Mouse (Mus musculus) c-Kit-positive CD71-negative TER-119-negative erythroid progenitor cells, embryonic 14.5 days (primary cell): ENCODE measurements around the gene Sel1l3.

Experiments
- DNase-seq: peaks from one replicate; pipeline ENCODE4 v3.0.0-alpha.2; 2013; ENCODE audit warnings: low read depth

Gene Sel1l3

DNA sequence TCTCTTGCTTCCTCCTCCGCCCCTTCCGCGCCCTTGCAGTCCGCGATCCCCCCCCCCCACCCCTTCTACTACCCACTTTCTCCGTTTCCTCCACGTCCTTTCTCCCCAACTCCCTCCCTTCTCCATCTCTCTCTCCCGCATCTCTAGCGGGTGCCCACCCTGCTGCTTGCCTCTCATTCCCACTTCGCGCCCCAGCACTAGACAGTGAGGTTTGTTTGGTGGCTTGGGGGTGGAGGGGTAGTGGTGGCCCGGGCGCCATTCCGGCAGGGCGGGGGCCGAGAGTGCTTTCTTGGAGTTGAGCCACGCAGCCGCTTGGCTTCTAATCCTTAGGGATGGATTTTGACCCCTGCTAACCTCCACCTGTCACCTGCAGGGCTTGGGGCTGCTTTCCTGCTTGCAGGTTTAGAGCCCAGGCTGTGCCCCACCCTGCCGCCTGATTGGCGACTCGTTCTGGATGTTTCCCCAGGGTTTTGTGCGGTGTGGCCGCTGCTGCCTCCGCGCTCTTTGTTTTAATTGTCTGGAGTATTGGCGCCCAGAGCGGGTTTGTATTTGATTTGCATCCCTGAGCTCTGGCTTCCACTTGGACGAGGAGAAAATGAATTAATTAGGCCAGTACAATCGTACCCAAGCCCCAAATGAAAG is at the start of gene Sel1l3:
Sel1l3 (minus strand) TSS at position 217 of the 642 bp plus-strand sequence.
- no peak for DNase-seq

DNA sequence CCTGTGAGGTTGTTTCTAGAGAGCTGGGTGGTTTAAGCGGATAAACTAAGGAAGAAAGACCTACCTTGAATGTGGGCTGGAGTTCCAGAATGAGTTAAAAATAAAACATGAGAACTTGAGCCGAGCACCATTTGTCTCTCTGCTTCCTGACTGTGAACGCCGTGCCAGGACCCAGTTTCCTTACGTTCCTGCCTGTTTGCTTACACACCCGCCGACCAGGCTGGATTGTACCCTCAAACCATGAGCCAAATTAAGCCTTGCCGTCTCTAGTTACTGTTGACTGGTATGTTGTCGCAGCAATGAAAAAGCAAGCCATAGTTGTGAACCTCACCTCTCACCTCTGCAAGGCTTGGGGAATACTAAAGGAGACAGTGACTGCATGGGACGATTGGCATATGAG is 48.3 kb upstream of the Sel1l3 start:
- DNase-seq, result no peak

DNA sequence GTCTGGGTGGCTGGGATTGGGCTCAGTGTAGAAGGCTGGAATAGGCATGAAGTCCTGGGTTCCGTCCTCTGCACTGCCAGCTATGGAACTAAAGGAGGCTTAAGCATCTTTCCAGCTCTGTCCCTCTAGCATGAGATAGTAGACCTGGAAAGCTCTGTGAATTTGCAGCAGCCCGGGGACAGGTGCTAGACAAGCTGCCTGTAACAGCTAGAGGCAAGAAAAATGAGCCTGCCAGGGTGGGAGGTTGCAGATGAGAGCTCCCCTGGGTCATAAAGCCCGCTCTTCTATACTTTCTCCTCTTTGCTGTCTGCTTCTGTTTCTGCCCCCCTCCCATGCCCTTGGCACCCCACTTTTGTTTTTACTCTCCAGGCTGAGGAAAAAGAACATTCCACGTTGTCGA is 46.2 kb upstream of the Sel1l3 start:
- no peak for DNase-seq

DNA sequence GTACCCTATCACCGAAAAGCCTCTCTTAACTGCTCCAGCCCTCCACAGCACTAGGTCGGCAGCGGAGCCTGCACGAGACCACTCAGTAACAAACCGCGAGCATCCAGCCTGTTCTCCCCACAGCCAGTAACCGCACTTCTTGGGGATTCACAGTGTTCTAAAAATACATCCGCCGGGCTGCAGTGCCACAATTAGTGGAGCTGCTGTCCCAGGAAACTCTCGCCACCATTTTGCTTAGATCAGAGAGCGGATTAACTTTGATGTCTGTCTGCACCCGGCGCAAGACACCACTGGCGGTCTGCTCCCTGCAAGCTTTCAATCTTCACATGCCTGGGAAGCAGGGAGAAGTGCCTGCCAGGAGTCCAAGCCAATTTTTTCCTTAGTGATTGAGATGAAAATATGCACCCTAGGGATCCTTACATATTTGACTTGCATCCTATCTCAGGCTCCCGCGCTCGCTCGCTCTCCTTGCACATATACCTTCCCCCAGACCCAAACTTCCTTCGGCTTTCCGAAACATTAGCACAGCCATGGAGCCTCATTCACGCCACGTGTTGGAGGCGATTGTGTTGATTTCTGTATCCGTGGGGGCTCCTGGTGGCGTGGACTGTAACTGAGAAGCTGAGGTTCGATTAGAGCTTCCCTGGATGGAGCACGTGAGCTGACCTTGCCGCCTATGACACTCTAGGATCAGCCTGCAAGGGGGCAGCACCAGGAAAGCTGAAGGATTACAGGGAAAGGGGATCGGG is 44.5 kb upstream of the Sel1l3 start:
- no peak for DNase-seq

DNA sequence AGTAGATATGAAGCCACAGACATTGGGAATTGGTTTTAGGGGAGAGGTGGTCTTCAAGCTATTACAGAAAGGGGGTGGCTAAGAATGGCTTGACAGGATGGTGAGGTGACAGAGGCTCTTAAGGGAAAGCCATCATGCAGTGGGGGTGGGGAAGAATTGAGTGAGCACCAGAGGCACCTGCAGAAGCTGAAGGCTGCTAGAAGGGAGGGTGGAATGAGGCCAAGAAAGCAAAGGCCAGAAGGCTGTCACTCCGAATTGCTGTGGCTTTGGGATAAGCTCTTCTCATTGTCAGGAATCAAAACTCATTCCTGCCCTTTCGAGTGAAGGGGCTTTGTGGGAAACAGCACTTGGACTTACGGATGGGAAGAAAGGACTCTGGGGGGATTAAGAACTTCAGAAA is 41.1 kb upstream of the Sel1l3 start:
- DNase-seq, result no peak

DNA sequence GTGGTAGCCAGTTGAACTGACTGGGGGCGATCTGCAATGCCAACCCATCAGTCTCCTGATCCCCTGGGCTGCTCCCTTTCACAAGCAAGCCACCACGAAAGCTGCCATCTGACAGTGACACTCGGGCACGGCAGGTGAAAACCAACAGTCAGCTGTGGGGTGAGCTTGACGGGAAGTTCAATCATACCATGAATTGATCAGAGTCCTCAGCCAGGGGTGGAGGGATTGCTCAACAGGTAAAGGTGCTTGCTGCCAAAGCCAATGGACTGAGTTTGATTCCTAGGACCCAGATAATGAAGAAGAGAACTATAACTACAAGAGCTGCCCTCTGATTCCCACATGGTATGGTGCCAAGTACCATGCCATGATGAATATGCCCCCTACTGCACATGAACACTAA is 40.4 kb upstream of the Sel1l3 start:
- DNase-seq, result no peak

DNA sequence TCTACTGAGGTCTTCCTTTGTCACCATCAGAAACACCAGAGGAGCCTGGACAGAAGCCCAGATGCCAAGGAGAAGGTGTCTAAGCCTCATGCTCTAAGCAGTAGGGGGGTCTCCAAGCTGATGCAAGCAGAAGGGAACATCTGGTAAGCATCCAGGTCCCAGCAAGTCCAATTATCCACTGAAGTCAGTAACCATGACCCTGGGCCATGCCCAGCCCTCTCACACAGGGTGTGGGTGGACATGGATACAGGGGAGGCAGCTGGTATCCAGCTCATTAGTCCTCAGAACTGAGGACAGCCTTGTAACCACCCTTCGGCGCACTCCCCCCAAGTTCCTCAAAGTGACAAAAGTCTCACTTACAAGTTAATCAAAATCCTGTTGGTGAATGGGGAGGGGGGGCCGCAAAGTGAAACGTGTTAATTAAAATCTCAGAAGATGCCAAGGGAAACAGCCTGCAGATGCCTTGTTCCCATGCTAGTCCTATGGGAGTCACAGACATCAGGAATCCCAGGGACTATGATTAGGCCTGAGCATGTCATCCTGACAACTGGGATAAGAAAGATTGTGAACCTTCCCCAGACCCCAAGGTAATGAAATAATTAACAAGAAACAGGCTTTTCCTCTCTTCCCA is 35.8 kb upstream of the Sel1l3 start:
- no peak for DNase-seq

DNA sequence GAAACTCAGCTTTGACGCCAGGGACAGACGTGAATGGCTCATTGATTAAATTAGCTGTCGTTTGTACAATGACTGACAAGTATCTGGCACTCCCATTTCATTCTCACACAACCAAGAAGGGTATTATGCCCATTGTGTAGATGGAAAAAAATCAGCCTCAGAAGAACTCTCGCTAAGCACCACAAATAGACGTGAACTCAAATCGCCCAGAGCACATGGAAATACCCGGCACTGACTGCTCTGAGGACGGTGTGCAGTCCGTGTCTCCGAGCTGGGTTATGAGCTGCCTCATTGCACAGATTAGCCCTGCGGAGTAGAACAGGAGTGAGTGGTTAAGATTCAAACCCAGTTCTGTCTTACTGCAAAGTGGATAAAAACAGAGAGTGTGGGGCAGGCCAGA is 34.8 kb upstream of the Sel1l3 start:
- no peak for DNase-seq

DNA sequence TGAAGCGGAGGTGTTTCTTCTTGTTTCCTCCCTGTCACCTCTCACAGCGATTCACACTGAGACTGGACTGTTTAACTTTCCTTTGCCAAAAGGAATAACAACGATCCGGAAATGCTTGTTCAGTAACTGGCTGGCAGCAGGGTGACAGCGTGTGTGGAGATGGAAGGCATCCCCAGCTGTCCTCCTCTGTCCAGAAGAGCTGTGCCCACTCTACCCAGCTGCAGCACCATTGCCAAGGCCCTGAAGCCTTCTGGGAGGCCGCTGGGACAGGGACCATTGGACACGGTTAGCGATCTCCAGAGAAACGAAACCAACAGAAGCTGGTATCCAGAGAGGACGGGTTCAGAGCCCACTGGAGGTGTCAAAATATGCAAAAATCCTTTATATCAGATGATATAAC is 30.2 kb upstream of the Sel1l3 start:
- DNase-seq, result no peak

DNA sequence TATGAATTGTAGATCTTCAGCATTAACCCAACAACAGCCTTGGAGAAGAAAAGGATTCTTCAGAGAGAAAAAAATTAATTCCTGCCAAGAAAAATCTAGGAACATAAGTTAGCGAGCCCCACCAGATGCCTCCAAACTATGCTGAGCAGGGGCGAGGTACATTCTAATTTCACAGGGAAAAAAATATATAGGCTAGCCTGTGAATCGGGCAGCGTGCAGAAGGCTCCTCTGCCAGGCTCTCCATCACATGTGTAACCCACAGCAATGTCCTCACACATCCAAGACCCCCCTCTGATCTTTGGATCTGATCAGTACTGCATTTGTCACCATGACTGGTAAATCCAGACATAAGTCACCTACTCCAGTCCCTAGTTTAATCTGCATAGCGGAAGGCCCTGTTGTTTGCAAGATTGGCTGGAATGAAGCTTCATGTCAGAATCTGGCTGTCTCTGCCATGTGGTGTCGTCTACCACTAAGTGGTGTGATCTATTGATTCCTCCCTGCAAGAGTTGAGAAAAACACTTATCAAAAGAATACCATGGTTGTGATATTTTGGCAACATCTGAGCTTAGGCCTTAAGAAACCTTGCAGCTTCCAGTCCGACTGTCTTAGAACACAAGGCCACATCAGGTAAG is 29.3 kb upstream of the Sel1l3 start:
- no peak for DNase-seq

DNA sequence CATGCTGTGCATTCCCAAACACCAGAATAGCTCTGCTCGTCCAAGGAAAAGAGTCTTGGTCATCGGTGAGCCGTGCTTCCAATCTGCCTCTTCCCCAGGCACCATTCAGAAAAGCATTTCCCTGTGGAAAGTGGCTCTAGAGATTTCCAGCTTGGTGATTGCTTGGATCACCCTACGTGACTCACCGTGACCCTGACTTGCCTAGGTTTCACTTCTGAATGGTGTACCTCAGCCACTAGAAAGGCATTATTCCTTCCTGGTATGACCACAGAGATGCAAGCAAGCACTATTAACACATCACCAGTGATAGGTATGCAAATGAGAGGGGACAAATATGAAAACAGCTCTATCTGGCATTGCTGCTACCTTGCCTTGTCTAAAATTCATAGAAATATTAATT is 28.2 kb upstream of the Sel1l3 start:
- DNase-seq, result no peak

DNA sequence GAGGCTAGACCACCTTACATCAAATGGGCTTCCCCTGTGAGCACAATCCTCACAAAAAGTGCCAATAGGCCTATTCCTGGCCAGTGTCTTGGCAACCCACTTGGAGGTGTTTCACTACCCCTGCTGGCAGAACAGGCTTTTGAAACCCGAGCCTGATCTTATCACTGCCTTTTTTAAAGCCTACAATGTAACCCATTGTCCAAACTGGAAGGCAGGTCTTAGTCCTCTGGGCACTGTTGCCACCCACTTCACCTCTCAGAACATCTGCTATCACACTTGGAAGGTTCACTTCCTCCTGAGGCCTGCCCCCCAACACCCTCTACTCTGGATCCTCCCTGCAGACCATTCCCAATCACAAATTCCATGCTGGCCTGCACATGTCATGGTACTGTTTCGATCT is 27.4 kb upstream of the Sel1l3 start:
- no peak for DNase-seq

DNA sequence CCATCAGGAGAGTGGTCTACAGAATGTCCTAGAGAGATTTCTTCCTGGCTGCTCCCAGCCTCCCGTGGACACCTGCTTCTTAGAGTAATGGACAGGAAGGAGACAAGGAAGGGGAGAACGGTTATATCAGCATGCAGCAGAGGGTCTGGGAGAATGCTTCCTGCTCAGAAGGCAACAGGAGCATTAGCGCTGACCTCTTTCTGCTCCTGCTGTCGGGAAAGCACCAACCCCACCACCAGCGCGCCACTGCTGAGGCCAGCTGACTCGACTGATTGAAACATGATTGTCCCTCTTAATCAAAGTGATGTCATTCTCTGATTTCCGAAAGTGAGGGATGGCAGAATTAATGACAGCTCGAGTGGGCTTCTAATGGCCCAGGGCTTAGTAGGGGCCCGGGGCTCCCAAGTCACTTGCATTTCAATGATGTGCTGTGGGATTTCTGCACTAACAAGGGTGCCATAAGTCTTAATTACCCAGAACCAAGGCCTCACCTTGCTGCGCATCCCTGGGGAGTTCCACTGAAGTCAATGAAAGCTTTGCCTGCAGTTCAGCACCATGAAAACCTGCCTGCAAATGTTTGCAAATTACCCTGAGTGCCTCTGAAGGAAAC is 26.2 kb upstream of the Sel1l3 start:
- DNase-seq, result no peak

DNA sequence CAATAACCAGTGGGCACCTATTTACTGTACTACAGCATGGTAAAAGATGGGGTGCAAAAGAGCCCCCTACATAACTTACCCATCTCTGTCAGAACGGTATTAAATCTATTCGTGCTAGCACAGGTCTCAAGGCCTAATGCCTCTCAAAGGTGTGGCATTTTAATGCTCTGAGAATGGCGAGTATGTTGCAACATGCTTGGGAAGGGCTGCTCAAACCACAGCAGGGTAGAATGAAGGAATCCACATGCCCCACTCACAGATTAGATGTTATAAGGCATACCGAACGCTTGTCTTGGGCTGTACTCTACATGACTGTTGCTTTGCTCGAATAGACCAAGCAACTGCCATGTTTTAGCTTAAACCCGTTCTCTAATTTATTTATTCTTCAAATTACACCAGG is 25.5 kb upstream of the Sel1l3 start:
- no peak for DNase-seq

DNA sequence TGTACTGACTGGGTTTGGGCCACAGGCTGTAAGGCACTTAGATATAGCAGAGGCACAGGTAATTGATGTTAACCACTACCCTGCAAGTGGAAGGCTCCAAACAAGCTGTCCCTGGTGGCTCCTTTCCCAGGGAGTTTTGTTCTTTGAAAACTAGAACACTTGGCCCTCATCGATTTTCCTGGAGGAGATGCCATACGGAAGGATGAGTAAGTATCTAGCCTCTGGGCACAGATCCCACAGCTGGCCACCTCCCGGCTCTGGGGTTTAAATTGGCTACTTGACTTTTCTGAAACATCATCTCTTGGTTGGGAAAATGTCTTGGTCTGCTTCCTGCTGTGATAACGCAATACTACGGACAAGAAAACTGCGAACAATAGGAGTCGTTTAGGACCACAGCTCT is 25.0 kb upstream of the Sel1l3 start:
- no peak for DNase-seq

DNA sequence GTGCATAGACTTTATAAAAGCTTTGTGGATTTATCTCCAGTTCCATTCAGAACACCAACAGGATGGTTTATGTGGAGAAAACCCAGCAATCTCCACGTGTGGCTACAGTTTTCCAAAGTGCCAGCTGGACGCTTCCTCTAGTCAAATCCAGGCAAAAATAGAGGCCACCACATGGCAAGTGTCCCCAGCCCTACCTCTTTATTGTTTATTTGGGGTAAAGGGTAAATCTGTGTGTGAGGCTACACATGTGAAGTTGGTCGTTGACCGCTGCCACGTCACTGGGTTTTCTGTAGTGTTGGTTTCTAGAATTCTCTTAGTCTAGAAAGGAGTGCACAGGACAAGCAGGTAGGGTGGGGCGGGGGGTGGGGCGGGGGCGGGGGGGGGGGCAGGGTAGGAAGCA is 23.0 kb upstream of the Sel1l3 start:
- DNase-seq, result no peak

DNA sequence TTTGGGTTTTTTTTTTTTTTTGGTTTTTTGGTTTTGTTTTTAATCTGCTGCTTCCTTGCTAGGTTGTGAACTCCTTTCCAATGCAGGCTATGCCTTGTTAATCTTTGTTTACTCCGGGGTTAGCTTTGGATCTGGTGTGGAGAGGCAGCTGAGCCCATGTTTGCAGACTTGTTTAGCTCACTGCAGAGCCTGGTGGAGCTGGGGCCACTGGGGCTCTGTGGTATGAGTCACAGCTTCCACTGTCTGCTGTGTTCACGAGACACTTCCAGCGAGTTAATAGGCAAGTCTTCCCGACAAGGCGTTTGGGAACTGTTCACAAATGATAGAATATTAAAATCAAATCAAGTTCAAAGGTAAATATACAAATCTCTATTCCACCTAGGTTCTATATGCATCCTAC is 22.4 kb upstream of the Sel1l3 start:
- DNase-seq, result no peak

DNA sequence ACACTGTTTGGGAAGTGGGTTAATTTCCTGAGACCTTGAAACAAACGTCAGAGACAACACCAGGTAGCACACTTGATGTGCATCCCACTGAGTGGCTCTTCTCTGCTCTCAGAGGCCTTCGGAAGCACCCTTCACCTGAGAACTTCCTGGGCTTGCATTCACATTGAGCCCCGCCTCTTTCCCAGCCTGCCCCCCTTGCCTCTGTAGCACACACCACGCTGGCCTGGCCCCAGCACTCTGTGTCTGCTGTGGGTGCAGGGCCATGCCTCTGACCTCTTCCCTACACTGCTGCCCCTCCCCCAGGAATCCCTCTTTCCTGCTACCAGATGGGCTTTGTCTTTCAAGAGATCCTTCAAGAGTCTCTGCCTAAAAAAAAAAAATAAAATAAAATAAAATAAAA is 21.8 kb upstream of the Sel1l3 start:
- no peak for DNase-seq

DNA sequence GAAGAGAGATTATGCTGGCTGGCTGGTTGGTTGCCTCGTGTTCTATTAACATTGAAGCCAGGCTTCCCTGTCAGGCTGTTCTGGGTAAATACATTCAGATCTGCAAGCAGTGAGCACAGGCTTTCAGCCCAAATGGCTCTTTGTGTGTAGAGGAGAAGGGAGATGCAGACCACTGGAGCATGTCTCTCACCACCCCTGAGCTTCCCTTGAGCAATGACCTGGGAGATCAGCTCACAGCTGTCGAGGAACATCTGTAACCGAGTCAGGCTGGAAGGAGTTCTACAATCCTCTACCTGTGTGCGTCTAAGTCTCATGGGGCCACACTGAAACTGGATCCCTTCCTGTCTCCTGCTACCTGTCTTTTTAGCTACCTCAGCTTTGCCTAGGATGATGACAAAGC is 16.8 kb upstream of the Sel1l3 start:
- DNase-seq, result no peak

DNA sequence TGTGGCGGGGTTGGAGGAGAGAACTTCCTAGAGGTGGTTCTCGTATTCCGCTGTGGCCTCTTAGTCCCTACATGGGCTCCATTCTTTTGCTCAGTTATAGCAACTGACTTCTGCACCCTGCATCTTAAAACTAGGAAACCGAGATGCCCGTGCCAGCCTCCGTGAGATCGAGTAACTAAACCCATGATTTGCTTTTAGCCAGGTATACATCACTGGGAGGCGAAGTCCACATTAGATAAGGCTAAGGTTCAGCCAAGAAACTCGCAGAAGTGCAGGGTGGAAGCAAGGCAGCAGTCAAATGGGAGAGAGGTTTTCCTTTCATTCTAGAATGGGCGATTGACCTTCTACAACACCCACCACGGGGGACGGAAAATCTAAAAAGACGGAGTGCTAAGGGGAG is 11.7 kb upstream of the Sel1l3 start:
- no peak for DNase-seq

DNA sequence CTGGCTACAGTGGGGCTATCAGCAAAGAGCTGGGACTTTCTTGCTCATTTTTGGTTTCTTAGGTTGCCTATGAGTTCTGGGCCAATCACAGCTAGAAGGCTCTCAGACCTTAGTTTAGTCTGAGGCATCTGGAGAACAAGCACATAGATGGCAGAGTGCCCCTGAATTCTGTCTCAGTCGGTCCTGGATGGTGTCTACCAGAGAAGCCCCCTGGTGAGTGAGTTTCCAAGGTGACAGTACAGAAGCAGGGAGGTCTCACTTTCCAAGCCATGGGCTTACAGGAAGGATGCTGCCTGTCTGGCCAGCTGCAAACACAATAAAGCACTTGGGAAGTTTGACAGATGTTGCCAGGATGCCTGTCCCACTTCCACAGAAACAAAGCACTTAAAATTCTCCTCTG is 1.1 kb upstream of the Sel1l3 start:
- no peak for DNase-seq

DNA sequence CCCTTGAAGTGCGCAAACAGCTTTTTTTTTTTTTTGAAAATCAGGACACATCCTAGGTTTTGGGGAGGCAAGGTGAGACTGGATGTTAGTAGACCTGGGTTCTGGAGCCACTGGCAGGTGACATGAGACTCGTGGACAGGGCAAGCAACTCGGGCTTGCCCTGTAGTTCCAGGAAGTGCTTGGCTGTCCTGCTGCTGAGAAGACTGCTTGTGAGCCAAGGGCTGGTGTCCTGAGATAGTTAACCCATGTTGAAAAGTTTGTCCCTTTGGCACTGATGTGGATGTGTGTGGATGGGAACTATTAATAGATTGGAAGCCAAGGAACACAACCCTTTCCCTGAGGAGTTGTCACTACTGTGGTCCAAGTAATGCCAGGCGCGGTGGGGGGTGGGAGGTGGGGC is 635 bp upstream of the Sel1l3 start:
- no peak for DNase-seq
